Mouse (Mus musculus) hindbrain, postnatal 0 days (tissue): Measurements from ENCODE around the gene Fam155a. TPM values are rescaled to one million over a fixed set of nuclear protein-coding genes. Genes with fewer than 3 reads are reported as not detected.
A peak's percentile ranks its signal among the peaks of the same experiment; 100 is the strongest.

Source experiments
- ATAC-seq: fragments of 200-750 bp; cut with Nextera tagmentation; 2 replicates; pipeline ENCODE4 v1.8.0; 2017; ENCODE audit warnings: mild to moderate bottlenecking, moderate TSS enrichment, moderate library complexity
- DNase-seq: peaks from one replicate; pipeline ENCODE4 v3.0.0-alpha.2; 2015; ENCODE audit warnings: low spot score
- H3K27ac ChIP-seq: fragments of 300-500 bp; sonication (generic); 2 replicates; pipeline ENCODE4 v1.5.1; 2014; ENCODE audit warnings: mild to moderate bottlenecking
- H3K27me3 ChIP-seq: fragments of 300-500 bp; sonication (generic); 2 replicates; pipeline ENCODE4 v1.6.1; 2014; ENCODE audit warnings: low read length, mixed read lengths; ENCODE audit not compliant: insufficient read depth
- H3K36me3 ChIP-seq: fragments of 300-500 bp; sonication (generic); 2 replicates; pipeline ENCODE4 v1.6.1; 2014; ENCODE audit warnings: low read length, mixed read lengths; ENCODE audit not compliant: insufficient read depth
- H3K4me1 ChIP-seq: fragments of 300-500 bp; sonication (generic); 2 replicates; pipeline ENCODE4 v1.6.1; 2014; ENCODE audit warnings: antibody characterized with exemption, low read length, mixed read lengths; ENCODE audit not compliant: insufficient read depth
- H3K4me2 ChIP-seq: fragments of 300-500 bp; sonication (generic); 2 replicates; pipeline ENCODE4 v1.6.1; 2014; ENCODE audit warnings: low read depth, mild to moderate bottlenecking, low read length, moderate library complexity, mixed read lengths
- H3K4me3 ChIP-seq: fragments of 300-500 bp; sonication (generic); 2 replicates; pipeline ENCODE4 v1.5.1; 2014; ENCODE audit warnings: low read length
- H3K9ac ChIP-seq: fragments of 300-500 bp; sonication (generic); replicated peaks from 2 replicates; pipeline ENCODE4 v1.6.1; 2014; ENCODE audit warnings: mild to moderate bottlenecking, low read length, moderate library complexity, mixed read lengths
- H3K9me3 ChIP-seq: fragments of 300-500 bp; sonication (generic); 2 replicates; pipeline ENCODE4 v1.6.1; 2016; ENCODE audit warnings: low read length, mixed read lengths
- CTCF ChIP-seq: IDR thresholded peaks from 2 replicates; pipeline ENCODE4 v1.5.1; 2016; ENCODE audit warnings: antibody characterized with exemption, control low read depth, low read depth
- WGBS: fragments of 180-500 bp; shearing (Covaris S2); extraction: QIAGEN DNeasy Blood & Tissue Kit; methylation state at CpG from one replicate; pipeline ENCODE4 v1.1.7; 2014; 5-methylcytosine and 5-hydroxymethylcytosine counted together
- polyA plus RNA-seq: library from polyadenylated mRNA; unstranded; fragments of >200 nt; fragmentation: Nextera tagmentation; extraction: Ambion mirVana; gene quantifications from 2 replicates; pipeline ENCODE4 v1.2.1, GENCODE M21; 2015
- total RNA-seq: library from RNA; depleted of rRNA; stranded (reverse); fragments of >200 nt; gene quantifications from 2 replicates; pipeline ENCODE4 v1.2.3, GENCODE M21; 2014

Gene Fam155a
- total and polyA plus RNA-seq, 2 experiments from 2014 or later: 34.0 to 117 TPM

- 82% methylated on average over 3 of the region's 3 CpGs for WGBS
- no peak overlapping the region for H3K4me2 ChIP-seq
- H3K27me3 ChIP-seq: no peaks in the 10 kb centered on the region
- no peak overlapping the region for H3K27ac ChIP-seq
- no peak for ATAC-seq
- H3K36me3 ChIP-seq: no peaks in the 10 kb centered on the region
- no peak for TF ChIP-seq CTCF
- no peaks in the 10 kb centered on the region for H3K9me3 ChIP-seq
- DNase-seq: no peak
- no peak overlapping the region for H3K9ac ChIP-seq
- H3K4me3 ChIP-seq: no peak overlapping the region
- peaks cover 6% of the 10 kb centered on the region; the same call in 1 of the 2 replicates for H3K4me1 ChIP-seq
Observed at GRCm38 (mm10) chr8:9549199-9549598, 221.8 kb downstream of the Fam155a start.

- H3K4me1 ChIP-seq: peaks cover 6% of the 10 kb centered on the region; the same call in 1 of the 2 replicates
- ATAC-seq: no peak
- no peak for TF ChIP-seq CTCF
- H3K4me2 ChIP-seq: no peak overlapping the region
- H3K9me3 ChIP-seq: no peaks in the 10 kb centered on the region
- no peak overlapping the region for H3K27ac ChIP-seq
- no peaks in the 10 kb centered on the region for H3K36me3 ChIP-seq
- no peaks in the 10 kb centered on the region for H3K27me3 ChIP-seq
- WGBS: 13% methylated on average over 2 of the region's 2 CpGs
- no peak for DNase-seq
- no peak overlapping the region for H3K4me3 ChIP-seq
- H3K9ac ChIP-seq: no peak overlapping the region
Observed at GRCm38 (mm10) chr8:9547558-9547954, 223.4 kb downstream of the Fam155a start.

GRCm38 (mm10) chr8:9546919-9547557 lies 223.9 kb downstream of the Fam155a start:
- Histone ChIP-seq H3K27ac (no peak overlapping the region), H3K27me3 (no peaks in the 10 kb centered on the region), H3K9me3 (no peaks in the 10 kb centered on the region), H3K36me3 (no peaks in the 10 kb centered on the region), H3K9ac (no peak overlapping the region), H3K4me2 (0 out of 2 replicates have a peak overlapping the region, but pooled peaks have one; percentile 10), H3K4me3 (no peak overlapping the region), H3K4me1 (peaks cover 6% of the 10 kb centered on the region; the same call in 1 of the 2 replicates)
- TF ChIP-seq CTCF: no peak
- ATAC-seq (0 out of 2 replicates have a peak, but pooled peaks have one; percentile 18), DNase-seq (peak; percentile 33)
- 54% methylated on average over 6 of the region's 6 CpGs for WGBS

- Histone ChIP-seq H3K4me2 (no peak overlapping the region), H3K27ac (no peak overlapping the region), H3K9ac (no peak overlapping the region), H3K36me3 (no peaks in the 10 kb centered on the region), H3K9me3 (no peaks in the 10 kb centered on the region), H3K4me3 (no peak overlapping the region), H3K27me3 (no peaks in the 10 kb centered on the region), H3K4me1 (peaks cover 6% of the 10 kb centered on the region; the same call in 1 of the 2 replicates)
- DNase-seq: no peak
- TF ChIP-seq CTCF: no peak
- ATAC-seq: 0 out of 2 replicates have a peak, but pooled peaks have one; percentile 27
- WGBS: 56% methylated on average over 6 of the region's 6 CpGs
Observed at GRCm38 (mm10) chr8:9546429-9546828, 224.5 kb downstream of the Fam155a start.

GRCm38 (mm10) chr8:9545665-9546064 lies 225.3 kb downstream of the Fam155a start:
- Histone ChIP-seq H3K36me3 (no peaks in the 10 kb centered on the region), H3K4me2 (no peak overlapping the region), H3K9me3 (no peaks in the 10 kb centered on the region), H3K27me3 (no peaks in the 10 kb centered on the region), H3K4me1 (peaks cover 6% of the 10 kb centered on the region; the same call in 1 of the 2 replicates), H3K9ac (no peak overlapping the region), H3K27ac (no peak overlapping the region), H3K4me3 (no peak overlapping the region)
- no peak for ATAC-seq
- 62% methylated on average over 2 of the region's 2 CpGs for WGBS
- DNase-seq: no peak
- no peak for TF ChIP-seq CTCF

- H3K9ac ChIP-seq: no peak overlapping the region
- no peaks in the 10 kb centered on the region for H3K36me3 ChIP-seq
- no peak for TF ChIP-seq CTCF
- H3K27me3 ChIP-seq: no peaks in the 10 kb centered on the region
- H3K4me2 ChIP-seq: no peak overlapping the region
- H3K27ac ChIP-seq: 0 out of 2 replicates have a peak overlapping the region, but pooled peaks have one; percentile 41
- H3K4me1 ChIP-seq: no peaks in the 10 kb centered on the region
- H3K4me3 ChIP-seq: no peak overlapping the region
- peaks cover 5% of the 10 kb centered on the region; the same call in 1 of the 2 replicates for H3K9me3 ChIP-seq
- no peak for ATAC-seq
- WGBS: 67% methylated on average over 5 of the region's 5 CpGs
- DNase-seq: no peak
Observed at GRCm38 (mm10) chr8:9535730-9536372, 235.1 kb downstream of the Fam155a start.
